Mouse (Mus musculus) megakaryocyte, embryonic 14.5 days (primary cell): ENCODE data around the gene Mfsd4b3.

Experiments
- FLI1 ChIP-seq: IDR thresholded peaks from 2 replicates; pipeline ENCODE4 v1.6.1; 2012; ENCODE audit warnings: low read length, inconsistent platforms, mixed read lengths
- GATA1 ChIP-seq: IDR thresholded peaks from 3 replicates; pipeline ENCODE4 v1.6.1; 2012; ENCODE audit warnings: mixed read lengths, low read length, inconsistent platforms, borderline replicate concordance

DNA sequence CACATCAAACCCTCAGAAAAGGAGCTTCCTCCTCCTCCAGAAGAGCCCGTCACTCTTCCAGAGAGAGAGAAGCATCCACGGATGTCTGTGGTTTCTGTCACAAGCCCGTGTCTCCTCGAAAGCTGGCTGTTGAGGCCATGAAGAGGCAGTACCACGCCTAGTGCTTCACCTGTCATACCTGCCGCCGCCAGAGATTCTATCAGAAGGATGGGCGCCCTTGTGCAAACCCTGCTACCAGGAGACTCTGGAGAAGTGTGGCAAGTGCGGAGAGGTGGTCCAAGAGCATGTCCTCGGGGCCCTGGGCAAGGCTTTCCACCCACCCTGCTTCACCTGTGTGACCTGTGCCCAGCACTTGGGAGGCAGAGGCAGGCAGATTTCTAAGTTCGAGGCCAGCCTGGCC lies 49.6 kb upstream of the Mfsd4b3 start:
- TF ChIP-seq GATA1 (no peak), FLI1 (no peak)
